Mouse (Mus musculus) left cerebral cortex, postnatal 25 days (tissue): ENCODE results near the gene Unc93a2. TPM values are rescaled to one million over a fixed set of nuclear protein-coding genes. Genes with fewer than 3 reads are reported as not detected.
"Not testable (repeated sequence)": the region's sequence is repeated elsewhere in the genome, so short reads cannot be mapped to it uniquely, and the experiment has no call there.

Source experiments
- DNase-seq, 2 experiments: peaks; one replicate each; pipeline ENCODE4 v3.0.0; 2022; ENCODE audit warnings: low spot score in 2 of 2, mixed read lengths in 1 of 2
- intact Hi-C: fragments of 180-260 bp; cut with DNase I; formaldehyde crosslinking; loops from one replicate; pipeline ENCODE4 v1.15.1; 2025
- total RNA-seq, 2 experiments: library from RNA; stranded (reverse); gene quantifications; 2 replicates each; pipeline ENCODE4 v1.2.3; 2021

Unc93a2 gene
- total RNA-seq, 2 experiments from 2014 or later: not detected

DNA sequence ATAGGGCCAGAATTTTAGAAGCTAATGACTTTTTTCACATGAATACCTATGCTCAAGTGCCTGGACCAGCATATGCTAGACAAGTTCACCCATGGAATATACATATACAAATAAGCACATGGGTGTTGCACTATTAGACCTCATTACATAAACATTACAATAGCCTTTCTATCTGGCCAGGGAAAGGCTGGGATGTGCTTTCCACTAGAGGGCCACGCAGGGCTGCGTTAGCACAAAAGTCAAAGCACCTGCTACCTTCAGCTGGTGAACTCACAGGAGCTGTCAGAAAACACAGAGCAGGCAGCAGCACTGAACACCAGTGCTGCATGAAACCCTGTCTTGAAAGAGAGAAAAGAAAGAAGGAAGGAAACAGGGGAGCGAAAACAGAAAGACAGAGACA, 7.4 kb downstream of the Unc93a2 start:
- intact Hi-C loops, DNase-seq: not testable (repeated sequence)

DNA sequence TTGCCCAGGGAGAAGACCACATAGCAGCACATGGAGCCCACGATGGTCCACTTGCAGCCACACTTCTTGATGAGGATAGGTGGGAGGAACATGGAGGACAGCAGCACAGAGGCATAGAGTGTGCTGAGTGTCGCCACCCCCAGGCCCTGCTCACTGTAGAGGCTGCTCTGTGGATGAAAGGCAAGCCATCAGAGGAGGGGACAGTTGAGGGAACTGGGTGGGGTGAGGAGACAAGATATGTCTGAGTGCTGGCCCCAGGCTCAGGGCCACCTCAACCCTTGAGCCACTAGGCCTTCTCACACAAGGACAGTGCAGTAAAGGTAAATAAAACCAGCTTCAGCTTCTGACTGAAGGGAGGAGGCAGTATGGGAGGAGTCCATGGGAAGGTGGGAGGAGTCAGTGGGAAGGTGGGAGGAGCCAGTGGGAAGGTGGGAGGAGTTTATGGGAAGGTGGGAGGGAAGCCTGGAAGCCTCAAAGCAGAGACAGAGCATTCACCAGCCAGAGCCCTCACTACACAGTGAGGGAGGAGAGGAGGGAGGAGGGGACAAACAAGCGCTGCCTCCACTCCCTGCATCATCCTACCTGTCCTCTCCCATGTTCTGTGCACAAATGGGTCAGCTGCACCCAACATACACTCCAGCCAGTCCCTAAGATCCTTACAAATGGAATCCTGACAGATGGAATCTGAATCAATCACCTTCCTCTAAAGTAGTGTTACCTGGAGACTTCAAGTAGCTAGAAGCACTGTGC, 8.1 kb downstream of the Unc93a2 start:
- intact Hi-C loops, DNase-seq: not testable (repeated sequence)

DNA sequence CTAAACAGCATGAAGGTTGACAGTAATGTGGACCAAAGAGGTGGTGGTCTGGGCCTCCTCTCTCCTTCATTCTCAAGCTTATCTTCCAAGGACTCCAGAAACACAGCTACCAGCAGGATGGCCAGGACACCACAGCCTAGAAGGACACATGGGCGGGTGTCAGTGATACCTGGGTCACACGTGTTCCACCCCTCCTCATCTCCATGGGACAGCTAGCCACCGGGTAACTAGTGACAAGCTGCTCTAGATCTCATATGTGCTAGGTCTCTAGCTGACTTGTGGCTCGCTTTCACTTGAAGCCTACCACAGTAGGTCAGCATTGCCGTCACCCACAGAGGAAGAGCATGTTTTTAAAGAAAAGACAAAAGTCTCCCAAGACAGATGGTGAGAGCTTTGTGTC, 13.4 kb downstream of the Unc93a2 start, which contains the start of gene Gm49630:
Gene Gm49630, minus strand, starts transcription at position 101 of the 400 bp plus-strand sequence.
- DNase-seq, intact Hi-C loops: not testable (repeated sequence)

DNA sequence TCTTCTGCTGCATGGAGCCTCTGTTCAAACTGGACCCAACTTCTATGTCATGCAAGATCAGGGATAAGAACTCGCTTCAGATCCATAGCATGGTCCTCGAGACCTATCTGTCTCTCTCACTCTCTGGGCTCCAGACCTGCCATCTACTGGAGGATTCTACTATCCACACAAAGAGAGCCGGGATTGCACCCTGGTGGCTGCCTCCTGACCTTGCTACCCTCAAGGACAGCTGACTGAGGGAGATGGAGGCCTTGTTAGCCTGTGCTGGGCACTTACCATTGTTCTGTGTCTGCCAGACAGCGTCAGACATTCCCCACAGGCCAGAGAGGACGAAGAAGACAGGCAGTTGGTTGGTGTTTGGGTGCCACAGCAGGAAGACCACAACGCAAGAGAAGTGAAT, 15.9 kb downstream of the Unc93a2 start:
- DNase-seq, intact Hi-C loops: not testable (repeated sequence)

DNA sequence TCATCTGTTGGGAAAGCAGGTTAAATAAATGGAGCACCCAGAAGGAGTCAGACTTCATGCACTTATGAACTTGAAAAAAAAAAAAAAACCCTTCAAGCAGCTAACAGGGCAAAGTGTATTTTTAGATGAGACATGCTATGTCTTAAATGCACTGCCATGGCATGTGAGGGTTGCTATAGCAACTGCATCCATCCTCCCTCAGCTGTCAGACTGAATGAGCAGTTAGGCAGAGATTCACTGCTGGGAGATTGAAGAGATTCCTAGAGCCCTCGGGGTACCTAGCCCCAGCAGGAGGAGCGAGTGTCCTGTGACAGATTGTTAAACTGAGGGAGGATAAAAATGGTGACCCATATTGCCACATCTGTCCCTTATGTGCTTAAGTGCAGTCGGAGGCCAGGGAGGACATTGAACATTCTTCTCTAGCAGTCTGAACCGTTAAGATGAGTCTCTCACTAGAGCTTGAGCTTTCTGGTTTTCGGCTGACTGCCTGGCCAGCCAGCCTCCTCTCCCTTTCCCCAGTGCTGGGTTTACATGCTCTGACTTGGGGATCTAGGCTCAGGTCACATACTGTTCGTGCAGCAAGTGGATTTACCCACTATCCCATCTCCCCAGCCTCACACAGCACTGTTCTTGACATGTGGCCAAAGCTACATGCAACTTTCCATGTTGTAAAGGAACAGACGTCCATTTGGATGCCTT, 18.4 kb downstream of the Unc93a2 start:
- peak in 1 of 2 experiments; percentile 40 for DNase-seq
- intact Hi-C loops: not testable (repeated sequence)

DNA sequence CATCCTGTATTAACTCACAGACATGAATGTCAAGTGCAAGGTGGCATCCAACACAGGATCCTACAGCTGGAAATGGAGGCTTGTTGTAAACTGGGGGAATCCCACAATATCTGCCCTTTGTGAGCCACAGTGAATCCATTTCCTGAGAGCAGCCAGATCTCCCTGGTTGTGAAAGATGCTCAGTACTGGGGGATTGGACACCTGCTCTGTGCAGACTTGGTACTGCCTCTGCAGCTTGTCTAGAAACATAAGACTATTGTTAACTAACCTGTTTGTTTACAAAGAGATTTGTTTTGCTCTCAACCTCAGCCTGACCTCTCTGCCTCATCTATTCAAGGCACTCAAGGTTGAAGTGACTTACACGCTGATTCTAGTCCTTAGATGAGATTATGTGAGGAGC, 19.0 kb downstream of the Unc93a2 start:
- DNase-seq, intact Hi-C loops: not testable (repeated sequence)

DNA sequence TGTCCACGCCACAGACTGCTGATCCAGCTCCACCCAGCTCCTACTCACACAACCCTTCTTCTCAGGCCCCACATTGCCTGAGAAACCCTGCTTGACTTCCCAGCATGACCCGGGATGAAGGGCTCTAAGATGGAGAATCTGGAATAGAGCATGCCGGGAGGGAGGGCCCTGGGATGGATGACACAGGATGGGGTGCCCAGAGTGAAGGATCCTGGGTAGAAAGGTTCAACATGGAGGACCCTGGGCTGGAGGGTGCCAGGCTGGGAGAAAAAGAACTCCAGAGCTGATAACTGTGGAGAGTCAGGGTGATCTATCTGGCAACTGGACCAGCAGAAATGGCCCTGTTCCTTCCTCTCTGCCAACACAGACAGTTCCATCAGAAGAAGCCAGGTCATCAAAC, 19.6 kb downstream of the Unc93a2 start:
- DNase-seq, intact Hi-C loops: not testable (repeated sequence)

DNA sequence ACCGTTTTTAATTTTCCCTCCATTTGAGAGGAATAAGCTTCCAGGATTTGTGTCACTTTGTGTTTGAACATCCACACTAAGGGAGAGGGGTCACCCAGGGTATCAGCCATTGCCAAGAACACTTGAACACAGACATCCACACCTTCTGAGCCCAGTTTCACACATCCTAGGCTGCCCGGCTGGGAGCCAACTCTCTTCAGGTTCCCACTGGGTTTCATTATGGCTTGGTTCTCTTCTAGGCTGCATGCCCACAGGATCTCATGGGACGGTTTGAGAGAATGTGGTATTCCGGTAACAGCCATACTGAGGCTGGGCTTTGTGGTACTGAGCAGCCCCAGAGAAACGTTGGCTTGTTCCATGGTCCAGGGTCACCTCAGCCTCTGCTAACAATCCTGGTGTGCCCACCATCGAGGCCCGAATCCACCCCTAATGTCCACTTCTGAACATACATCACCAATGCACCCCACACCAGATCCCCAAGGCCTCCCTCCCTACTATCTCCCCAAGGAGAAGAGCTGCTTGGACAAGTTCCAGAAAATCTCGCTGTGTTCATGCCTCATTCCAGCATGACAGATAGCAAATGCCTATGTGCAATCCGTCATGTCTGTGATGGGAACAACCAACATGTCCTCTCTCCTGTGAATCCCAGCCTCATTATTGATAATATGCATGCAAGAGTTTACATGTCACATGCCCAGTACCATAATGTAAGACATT, 24.4 kb downstream of the Unc93a2 start:
- DNase-seq: peak in 1 of 2 experiments; percentile 23
- intact Hi-C loops: not testable (repeated sequence)

DNA sequence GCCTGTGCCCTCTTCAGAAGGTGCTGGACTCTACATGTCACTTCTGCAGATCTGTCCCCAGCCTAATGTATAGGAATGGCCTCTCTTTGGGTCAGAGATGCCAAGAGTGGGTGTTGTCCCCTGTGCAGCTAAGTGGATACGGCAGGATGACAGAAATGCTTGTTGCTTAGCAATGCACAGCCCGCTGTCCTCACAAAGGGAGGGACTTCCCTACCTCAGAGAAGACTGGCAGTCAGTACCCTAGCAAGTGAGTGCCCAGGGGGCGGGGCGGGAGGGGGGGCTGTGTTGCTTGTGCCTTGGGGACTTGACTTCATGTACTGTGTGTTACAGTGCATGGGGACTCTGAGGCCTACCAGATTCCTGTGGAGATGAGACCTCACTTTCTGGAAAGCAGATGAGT, 25.5 kb downstream of the Unc93a2 start:
- intact Hi-C loops, DNase-seq: not testable (repeated sequence)

DNA sequence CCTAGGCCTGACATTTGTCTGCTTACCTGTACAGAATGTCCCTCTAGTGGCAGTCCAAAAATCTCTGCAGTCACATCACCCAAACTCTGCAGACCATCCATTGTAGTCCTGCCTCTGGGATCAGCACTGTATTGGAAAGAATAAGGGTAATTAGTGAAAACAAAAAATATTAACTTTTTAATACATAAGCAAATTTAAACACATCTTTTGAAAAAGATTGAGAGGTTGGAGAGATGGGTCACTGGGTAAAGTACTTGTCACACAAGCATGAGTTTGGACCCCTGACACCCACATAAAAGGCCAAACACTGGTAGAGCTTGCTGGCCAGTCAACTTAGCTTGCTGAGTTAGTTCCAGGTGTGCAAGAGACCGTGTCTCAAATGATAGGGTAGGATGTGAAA, 32.7 kb downstream of the Unc93a2 start, which contains the start of gene Ttll2:
Gene Ttll2, minus strand, starts transcription at position 101 of the 400 bp plus-strand sequence.
- DNase-seq, intact Hi-C loops: not testable (repeated sequence)

DNA sequence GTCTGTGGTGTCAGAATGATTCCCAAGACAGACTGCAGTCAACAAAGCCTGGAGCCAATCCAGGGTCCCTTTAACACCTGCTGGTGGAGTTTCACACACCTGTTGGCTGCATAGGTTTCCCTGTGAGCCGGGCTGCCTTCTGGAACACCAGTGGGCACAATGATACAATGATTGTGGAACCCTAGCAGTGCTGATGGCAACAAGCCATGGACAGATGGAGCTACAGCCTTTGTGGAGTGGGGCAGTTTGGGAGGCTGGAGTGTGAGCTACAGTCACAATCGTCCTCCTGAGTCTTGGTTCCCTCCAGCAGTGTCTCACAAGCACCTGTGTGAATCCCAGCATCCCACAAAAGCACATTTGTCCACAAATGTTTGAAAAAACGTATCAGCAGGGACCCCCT, 36.5 kb downstream of the Unc93a2 start:
- intact Hi-C loops, DNase-seq: not testable (repeated sequence)

DNA sequence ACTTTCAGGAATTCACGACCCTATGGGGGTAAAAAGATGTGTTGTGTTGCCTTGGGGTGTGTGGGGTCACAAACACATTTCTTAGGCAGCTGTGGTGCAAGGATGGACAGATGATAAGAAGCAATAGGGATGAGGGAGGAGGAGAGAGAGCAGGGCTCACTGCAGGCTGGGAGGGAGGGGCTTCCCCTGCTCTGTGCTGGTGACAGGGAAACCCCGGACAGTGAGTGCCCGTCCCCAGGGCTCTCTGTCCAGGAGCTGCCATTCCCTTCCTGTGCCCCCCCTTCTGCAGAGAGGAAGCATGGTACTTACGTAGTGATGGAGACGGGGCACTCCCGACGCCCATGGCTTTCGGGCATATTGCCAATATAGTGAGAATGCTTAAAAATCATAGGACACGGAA, 47.9 kb downstream of the Unc93a2 start:
- DNase-seq, intact Hi-C loops: not testable (repeated sequence)

DNA sequence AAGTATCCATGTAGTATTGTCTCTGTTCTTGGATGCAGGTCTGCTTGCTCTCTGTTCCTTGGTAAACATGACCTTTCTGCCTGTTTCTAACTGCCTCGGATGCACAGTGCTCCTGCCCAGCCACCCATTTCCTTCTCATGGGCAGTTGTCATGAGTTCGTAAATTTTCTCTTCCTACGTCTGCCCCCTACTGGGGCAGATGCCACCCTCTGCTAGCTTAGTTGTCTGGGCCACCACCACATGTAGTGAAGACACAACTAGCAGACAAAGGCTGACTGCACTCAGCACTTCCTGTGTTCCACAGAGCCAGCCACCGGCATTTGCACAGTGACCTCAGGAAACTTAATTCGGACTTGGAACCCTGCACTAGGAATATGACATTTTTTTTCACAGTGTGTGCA, 52.5 kb downstream of the Unc93a2 start:
- intact Hi-C loops, DNase-seq: not testable (repeated sequence)

DNA sequence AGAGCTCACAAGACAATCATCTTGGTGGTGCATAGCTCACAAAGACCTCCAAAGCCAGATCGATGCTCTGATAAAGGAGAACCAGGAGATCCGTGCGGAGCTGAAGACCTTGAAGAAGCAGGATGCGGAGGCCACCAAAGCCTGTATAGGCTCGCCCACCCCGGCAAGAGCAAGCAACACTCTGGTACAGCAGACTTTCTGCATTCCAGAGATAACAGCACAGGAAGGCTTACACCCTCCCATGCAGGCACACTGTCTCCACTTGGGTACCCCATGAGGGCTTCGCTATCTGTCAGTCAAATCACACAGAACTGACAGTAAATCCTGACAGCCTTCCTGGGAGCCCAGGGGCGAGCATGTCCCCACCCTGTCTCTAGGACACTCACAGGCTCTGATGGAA, 58.8 kb downstream of the Unc93a2 start:
- intact Hi-C loops, DNase-seq: not testable (repeated sequence)

DNA sequence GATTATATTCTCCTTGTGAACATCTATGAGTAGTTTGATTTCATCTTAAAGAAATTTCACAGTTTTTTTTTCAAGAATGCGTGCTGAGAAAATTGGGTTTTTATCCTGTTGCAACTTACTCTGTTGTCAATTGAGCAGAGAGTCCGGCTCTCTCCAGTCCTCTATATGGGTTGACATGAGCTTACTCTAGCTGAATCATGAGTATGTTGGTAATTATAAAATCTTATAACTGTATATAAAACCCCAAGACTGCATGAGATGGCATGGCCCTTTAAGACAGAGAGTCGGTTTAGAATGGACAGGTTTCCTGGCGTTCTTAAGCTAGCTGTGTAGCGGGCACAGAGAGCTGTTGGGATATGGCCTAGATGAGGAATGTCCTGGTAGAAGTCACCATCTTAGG, 60.9 kb downstream of the Unc93a2 start, which contains the start of gene Tcp10a:
Gene Tcp10a, plus strand, starts transcription at position 301 of the 400 bp plus-strand sequence.
- intact Hi-C loops, DNase-seq: not testable (repeated sequence)

DNA sequence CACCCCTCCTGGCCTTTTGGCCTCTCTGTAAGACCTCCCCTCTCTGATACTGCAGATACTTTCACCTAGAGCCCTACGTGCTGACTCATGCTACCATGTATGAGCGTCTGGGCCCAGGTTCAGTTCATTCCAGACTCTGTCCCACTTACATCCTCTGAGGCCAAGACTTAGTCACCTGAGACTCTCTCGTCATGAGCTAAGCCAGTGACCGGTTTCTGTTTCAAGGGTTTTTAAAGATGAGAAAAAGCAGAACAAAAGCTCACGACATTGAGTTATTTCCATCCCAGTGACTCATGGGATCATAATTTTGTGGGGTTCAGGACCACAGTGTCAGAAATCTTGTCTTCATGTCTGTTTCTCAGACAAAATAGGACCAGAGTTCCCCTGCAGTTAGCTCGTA, 65.5 kb downstream of the Unc93a2 start:
- intact Hi-C loops: not testable (repeated sequence)

DNA sequence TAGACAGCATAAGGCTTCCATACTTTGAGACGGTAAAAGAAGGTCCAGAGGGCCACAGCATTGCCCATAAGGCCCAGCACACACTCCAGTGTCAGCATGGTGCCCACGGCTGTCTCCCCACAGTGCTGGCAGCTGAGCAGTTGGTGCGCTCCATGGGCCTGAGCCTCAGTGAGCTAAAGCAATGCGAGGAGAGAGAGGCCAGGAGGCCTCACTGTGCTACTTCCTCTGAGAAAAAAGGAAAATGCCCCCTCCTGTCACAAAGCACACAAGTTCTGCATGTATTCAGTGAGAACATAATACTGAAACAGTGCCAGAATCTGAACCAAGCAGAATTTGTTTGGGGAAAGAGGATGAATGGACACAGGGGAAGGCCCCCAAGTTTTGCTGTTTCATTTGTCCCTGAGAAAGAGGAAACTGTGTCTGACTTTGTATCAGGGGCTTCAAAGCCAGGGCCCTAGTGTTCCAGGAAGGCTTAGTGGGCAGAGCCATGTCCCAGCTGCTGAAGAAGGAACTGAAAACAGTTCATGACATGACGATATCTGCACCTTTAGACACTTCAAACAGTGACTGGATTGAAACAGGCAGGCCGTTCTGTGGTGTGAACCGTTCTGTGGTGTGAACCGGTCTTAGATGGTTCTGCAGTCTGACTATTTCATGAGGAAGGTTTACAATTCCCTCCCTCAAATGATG, 69.4 kb downstream of the Unc93a2 start:
- intact Hi-C loops, DNase-seq: not testable (repeated sequence)

More for the DNA sequence above, 65.5 kb downstream of the Unc93a2 start:
- not testable (repeated sequence) for DNase-seq
